ENCODE assay signal across 20 mouse cellular contexts in the genomic region with DNA sequence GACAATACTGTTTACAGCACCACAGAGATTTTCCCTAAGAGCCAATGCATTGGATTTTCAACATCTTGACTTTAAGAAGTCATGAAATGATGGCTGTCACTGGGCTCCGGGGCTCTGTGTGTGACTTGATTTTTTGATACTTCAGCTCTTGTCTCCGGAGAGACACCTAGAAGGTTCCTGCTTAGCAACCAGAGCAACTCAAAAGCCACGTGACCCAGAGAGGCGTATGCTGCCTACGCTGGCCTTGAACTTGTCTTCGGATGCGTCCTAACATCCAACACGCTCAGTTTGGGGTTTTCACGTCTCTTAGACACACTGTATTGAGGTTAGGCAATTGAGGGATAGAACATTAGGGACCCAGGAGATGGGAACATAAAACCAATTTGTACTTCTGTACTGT.
"Had no signal": no experiment of that assay in that cellular context is flagged by ENCODE, and none has a peak within 500 bp of the region (broad histone marks: within the 10 kb centered on the region; RNA-seq: fewer than 3 reads in every experiment).

No protein-coding gene starts in this region.

- ATAC-seq: midbrain, embryonic 13.5 days; midbrain, embryonic 16.5 days had no signal

- DNase-seq: kidney, postnatal 25 days; layer of hippocampus, adult 9-11 months; liver, embryonic 13.5 days; lung, adult 2 months; lung, postnatal 14 days; retina, postnatal 1 day; right cerebral cortex, postnatal 25 days; spleen, adult 18-20 months; thymus, adult 2 months; thymus, postnatal 14 days; thymus, postnatal 4 days had no signal

- H3K9me3 ChIP-seq: liver, embryonic 13.5 days; midbrain, embryonic 10.5 days; midbrain, embryonic 13.5 days; neural tube, embryonic 13.5 days; stomach, embryonic 15.5 days had no signal

- H3K9ac ChIP-seq: liver, embryonic 13.5 days; midbrain, embryonic 13.5 days; neural tube, embryonic 13.5 days; stomach, embryonic 15.5 days had no signal

- H3K36me3 ChIP-seq: liver, embryonic 13.5 days; midbrain, embryonic 10.5 days; midbrain, embryonic 13.5 days; neural tube, embryonic 13.5 days; stomach, embryonic 15.5 days had no signal

- H3K27me3 ChIP-seq: liver, embryonic 13.5 days; midbrain, embryonic 13.5 days; neural tube, embryonic 13.5 days; stomach, embryonic 15.5 days had no signal

- H3K4me1 ChIP-seq: liver, embryonic 13.5 days; midbrain, embryonic 10.5 days; midbrain, embryonic 13.5 days; stomach, embryonic 15.5 days had no signal

- H3K27ac ChIP-seq: kidney, postnatal 0 days; layer of hippocampus, adult 2 months; liver, embryonic 13.5 days; macrophage; midbrain, embryonic 10.5 days; midbrain, embryonic 13.5 days; neural tube, embryonic 13.5 days; stomach, embryonic 15.5 days had no signal

- H3K4me3 ChIP-seq: layer of hippocampus, adult 2 months; liver, embryonic 13.5 days; midbrain, embryonic 10.5 days; midbrain, embryonic 13.5 days; myocyte; neural tube, embryonic 13.5 days; stomach, embryonic 15.5 days had no signal
